Mouse (Mus musculus) liver, adult 2 months (tissue): ENCODE data around the gene 1700012A03Rik. TPM values are rescaled to one million over a fixed set of nuclear protein-coding genes. Genes with fewer than 3 reads are reported as not detected.

Experiments used
- DNase-seq: peaks from one replicate; pipeline ENCODE4 v3.0.0-alpha.2; 2011; ENCODE audit warnings: low read depth, low spot score; ENCODE audit errors: extremely low read depth
- H3K27ac ChIP-seq: fragments of 200-500 bp; replicated peaks from 2 replicates; pipeline ENCODE4 v1.5.1; 2012; ENCODE audit warnings: low read depth, mild to moderate bottlenecking, control low read depth, inconsistent platforms, low read length; ENCODE audit not compliant: insufficient read depth
- H3K27me3 ChIP-seq: fragments of 200-500 bp; 2 replicates; pipeline ENCODE4 v1.6.1; 2012; ENCODE audit warnings: mild to moderate bottlenecking, moderate library complexity, low read length, inconsistent platforms; ENCODE audit not compliant: control insufficient read depth, insufficient read depth
- H3K36me3 ChIP-seq: fragments of 200-500 bp; 2 replicates; pipeline ENCODE4 v1.6.1; 2012; ENCODE audit warnings: low read length, inconsistent platforms; ENCODE audit not compliant: control insufficient read depth, insufficient read depth
- H3K4me1 ChIP-seq: fragments of 200-500 bp; 2 replicates; pipeline ENCODE4 v1.6.1; 2011; ENCODE audit warnings: low read length; ENCODE audit not compliant: control insufficient read depth, insufficient read depth
- H3K4me3 ChIP-seq: fragments of 200-500 bp; 2 replicates; pipeline ENCODE4 v1.5.1; 2011; ENCODE audit warnings: low read depth, mild to moderate bottlenecking, control low read depth, low read length, moderate library complexity; ENCODE audit not compliant: insufficient read depth
- H3K79me2 ChIP-seq: fragments of 200-500 bp; 2 replicates; pipeline ENCODE4 v1.6.1; 2012; ENCODE audit warnings: inconsistent platforms, mild to moderate bottlenecking, low read length, moderate library complexity; ENCODE audit not compliant: control insufficient read depth, insufficient read depth
- H3K9ac ChIP-seq: fragments of 200-500 bp; 2 replicates; pipeline ENCODE4 v1.6.1; 2012; ENCODE audit warnings: low read depth, mild to moderate bottlenecking, control low read depth, inconsistent platforms, low read length
- CTCF ChIP-seq: fragments of 200-500 bp; IDR thresholded peaks from 2 replicates; pipeline ENCODE4 v1.5.1; 2011; ENCODE audit warnings: low read depth, low read length, control low read depth
- POLR2A ChIP-seq: fragments of 200-500 bp; IDR thresholded peaks from 2 replicates; pipeline ENCODE4 v1.6.1; 2011; ENCODE audit warnings: low read length, control low read depth; ENCODE audit not compliant: insufficient read depth; ENCODE audit errors: extremely low read depth
- WGBS: fragments of 180-500 bp; shearing (Covaris S2); methylation state at CpG from one replicate; pipeline ENCODE4 v1.1.7; 2018; 5-methylcytosine and 5-hydroxymethylcytosine counted together
- polyA plus RNA-seq: library from polyadenylated mRNA; depleted of rRNA; stranded (reverse); fragments of >200 nt; gene quantifications from 2 replicates; pipeline ENCODE4 v1.2.3, GENCODE M21; 2012
- total RNA-seq: library from RNA; depleted of rRNA; stranded (reverse); fragments of >200 nt; gene quantifications from 2 replicates; pipeline ENCODE4 v1.2.3, GENCODE M21; 2014

The 1700012A03Rik gene
- total and polyA plus RNA-seq, 2 experiments: not detected

GRCm38 (mm10) chr6:32105547-32106275 is 55.7 kb downstream of the 1700012A03Rik start:
- Histone ChIP-seq H3K4me3 (no peak overlapping the region), H3K36me3 (no peaks in the 10 kb centered on the region), H3K9ac (no peak overlapping the region), H3K4me1 (no peaks in the 10 kb centered on the region), H3K27ac (no peak overlapping the region), H3K79me2 (no peaks in the 10 kb centered on the region), H3K27me3 (no peaks in the 10 kb centered on the region)
- WGBS: 52% methylated on average over 9 of the region's 9 CpGs
- DNase-seq: no peak
- TF ChIP-seq POLR2A (no peak), CTCF (no peak)
